Mouse (Mus musculus): ENCODE measurements around the gene Tvp23b.

Tvp23b gene

DNA sequence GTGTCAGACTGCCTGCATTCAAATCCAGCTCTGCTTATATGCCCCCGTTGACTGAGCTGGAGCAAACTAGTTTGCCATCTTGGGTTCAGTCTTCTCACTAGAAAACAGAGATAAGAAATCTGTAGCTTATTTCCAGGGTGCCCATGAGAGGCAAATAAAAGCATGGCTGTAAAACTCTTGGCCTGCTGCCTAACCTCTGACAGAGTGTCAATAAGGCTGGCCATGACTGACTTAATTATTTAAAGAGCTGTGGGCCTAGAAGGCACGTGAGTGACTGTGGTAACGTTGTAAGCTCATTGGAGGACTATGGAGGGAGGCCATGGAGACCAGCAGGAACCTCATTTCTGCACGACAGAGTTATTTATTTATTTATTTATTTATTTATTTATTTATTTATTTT lies 66.3 kb downstream of the Tvp23b start:
- no peak for DNase-seq (ENCODE audit: low spot score)

DNA sequence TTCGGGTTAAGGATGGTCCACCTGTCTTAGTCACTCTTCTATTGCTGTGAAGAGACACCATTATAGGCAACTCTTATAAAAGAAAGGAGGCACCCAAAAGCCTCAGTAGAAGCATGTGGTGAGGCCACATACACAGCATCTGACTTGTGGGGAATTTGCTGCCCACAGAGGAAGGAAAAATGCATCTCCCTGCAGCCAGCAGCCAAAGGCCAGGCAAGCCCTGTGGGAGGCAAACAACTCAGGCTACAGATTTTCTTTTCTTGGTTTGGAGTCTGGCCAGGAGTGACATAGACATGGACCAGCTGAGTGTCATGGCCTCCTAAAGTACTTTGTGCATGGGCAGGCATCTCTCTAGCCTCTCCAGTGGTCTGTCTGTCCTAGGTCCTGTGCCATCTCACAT lies 70.3 kb downstream of the Tvp23b start:
- no peak for DNase-seq (ENCODE audit: low spot score)

DNA sequence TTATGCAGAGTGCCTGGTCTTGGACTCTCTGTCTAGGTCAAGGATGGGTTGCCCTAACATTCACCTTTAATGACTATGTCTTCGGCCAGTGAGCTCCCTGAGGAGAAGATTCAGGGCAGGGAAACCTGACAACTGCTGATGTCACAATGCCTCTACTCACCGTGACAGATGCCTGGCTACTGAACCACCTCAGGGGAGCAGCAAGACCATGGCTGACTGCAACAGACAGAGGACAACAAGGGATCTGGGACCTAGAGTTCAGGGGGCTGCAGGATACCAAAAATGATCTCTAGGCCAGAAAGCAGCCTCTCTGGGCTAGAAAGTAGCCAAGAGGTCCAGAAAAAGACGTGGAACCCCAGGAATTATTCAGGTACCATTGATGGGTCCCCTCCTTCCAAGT lies 71.8 kb downstream of the Tvp23b start, which contains the start of gene Cdrt4:
TSS of gene Cdrt4 (plus strand) at position 182 of the 400 bp plus-strand sequence.
- DNase-seq (ENCODE audit: low spot score), result no peak

DNA sequence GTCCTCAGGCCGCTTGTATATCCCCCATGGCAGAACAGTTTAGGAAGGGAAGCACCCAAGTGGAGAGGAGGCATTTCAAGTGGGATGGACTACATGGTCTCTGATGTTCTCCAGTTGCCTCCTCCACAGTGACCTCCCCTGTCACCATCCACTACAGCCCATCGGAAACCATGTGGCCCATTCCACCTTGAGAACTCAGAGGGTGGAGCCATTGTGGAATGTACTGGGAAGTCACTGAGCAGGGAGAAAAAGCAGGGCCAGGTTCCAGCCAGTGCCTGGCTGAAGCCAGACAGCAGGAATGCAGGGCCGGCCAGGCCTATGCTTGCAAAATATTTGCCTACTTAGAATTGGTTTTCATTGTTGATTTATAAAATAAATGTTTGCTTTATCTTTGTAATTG lies 75.5 kb downstream of the Tvp23b start:
- DNase-seq (ENCODE audit: low spot score), result peak; percentile 75

DNA sequence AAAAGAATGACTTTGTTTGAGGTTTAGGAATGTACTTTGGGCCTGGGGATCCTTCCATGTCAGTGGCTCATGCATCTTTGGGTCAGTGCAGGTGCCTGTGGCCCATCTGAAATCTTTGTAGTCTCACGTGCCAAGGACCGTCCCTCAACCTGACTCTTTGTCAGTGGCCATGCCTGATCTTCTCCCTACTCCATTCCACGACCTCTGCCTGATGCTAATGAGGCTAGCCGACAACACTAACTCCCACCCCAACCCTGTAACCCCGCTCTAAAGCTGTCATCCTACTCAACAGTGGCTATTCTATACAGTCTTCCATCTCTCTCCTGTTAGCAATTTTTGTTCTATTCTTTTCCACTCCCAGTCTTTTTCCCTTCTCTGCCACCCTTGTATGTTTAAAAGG lies 75.9 kb downstream of the Tvp23b start:
- no peak for DNase-seq (ENCODE audit: low spot score)

DNA sequence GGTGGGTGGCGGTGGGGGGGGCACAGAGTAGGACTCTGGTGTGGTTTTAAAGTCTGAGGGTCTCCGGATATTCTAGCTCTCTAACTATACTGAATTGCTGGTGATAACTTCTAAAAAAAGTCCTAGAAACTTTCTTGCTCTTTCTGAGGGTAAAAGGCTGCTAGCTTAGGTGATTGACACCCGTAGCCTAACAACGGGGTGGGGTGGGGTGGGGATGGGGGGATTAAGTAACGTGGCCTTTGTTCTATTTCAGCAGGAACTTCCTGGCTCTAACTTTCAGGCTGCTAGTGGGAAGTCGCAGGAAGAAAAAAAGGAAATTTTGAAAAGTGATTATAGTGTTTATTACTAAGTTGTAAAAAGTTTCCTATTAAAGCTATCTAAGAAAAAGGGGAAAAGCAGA lies 76.5 kb downstream of the Tvp23b start:
- no peak for DNase-seq (ENCODE audit: low spot score)

DNA sequence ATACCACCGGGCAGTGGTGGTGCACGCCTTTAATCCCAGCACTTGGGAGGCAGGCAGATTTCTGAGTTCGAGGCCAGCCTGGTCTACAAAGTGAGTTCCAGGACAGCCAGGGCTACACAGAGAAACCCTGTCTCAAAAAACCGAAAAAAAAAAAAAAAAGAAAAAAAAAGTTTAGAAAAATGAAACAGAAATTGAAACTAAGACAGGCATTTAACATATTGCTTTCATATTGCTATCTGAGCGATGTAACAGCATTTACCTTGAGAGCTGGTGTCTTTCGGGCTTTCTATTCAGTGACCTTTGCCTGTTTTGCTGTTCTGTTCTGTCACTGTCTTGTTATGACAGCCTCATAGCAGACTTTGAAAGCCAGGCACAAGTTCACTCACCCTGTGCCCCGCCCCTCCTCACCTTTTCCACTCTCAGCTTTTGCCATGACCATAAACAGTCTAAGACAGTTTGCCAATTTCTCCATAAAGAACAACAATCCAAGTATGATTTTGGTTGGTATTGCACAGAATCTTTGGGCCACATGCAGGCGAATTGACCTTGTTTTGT lies 78.4 kb downstream of the Tvp23b start:
- no peak for DNase-seq (ENCODE audit: low spot score)

DNA sequence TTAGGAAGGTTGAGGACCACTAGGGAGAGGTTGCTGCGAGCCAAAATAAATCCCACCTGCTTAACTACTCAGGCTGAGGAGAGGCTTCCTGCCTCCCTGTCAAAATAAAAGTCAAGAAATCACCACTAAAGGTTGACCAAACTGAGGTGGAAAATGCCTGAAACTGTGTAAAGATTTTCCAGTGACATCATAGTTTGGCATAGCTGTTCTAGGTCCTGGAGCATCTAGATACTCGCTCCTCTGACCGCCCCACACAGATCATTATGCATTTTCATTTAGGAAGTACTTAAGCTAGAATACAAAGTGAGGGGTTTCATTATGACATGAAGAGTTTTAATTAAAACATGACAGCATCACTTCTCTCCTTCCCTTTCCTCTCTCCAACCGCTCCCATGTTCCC lies 84.0 kb downstream of the Tvp23b start:
- no peak for DNase-seq (ENCODE audit: low spot score)

DNA sequence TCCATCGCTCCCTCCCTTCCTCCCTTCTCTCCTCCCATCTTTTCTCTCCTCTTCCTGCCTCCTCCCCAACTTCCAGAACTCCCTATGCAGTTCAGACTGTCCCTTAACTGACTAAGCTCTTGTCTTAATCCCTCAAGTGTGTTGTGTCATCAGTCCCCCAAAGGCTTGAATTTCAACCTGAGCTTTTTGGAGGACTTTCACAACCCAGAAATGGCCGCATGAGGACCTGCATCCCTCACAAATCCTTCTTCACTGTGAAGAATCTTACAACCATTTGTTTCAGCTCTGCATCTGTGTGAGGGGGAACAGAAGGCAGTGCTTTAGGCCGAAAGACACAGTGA lies 87.1 kb downstream of the Tvp23b start:
- DNase-seq (ENCODE audit: low spot score), result no peak
